35 mouse cellular contexts compared by ENCODE assay signal in genomic region chr13:96945748-96946147, GRCm38 (mm10).
"Had no signal": no experiment of that assay in that cellular context is flagged by ENCODE, and none has a peak within 500 bp of the region (broad histone marks: within the 10 kb centered on the region; RNA-seq: fewer than 3 reads in every experiment).

No protein-coding gene starts in this region.

- ATAC-seq: hindbrain, embryonic 16.5 days; hindbrain, postnatal 0 days; inflammation-experienced regulatory T-cells, adult 6 months; intestine, embryonic 15.5 days; intestine, embryonic 16.5 days; intestine, postnatal 0 days had no signal

- H3K27ac ChIP-seq: heart, adult 2 months; heart, embryonic 10.5 days; heart, embryonic 13.5 days; heart, embryonic 15.5 days; hindbrain, embryonic 10.5 days; hindbrain, embryonic 12.5 days; hindbrain, embryonic 13.5 days; hindbrain, embryonic 14.5 days; hindbrain, embryonic 15.5 days; hindbrain, postnatal 0 days; intestine, embryonic 15.5 days; kidney, embryonic 15.5 days; kidney, postnatal 0 days; layer of hippocampus, adult 2 months had no signal

- H3K27me3 ChIP-seq: heart, embryonic 12.5 days; heart, embryonic 13.5 days; heart, embryonic 15.5 days; hindbrain, embryonic 12.5 days; hindbrain, embryonic 13.5 days; hindbrain, embryonic 15.5 days; intestine, embryonic 15.5 days; kidney, embryonic 15.5 days had no signal

- H3K36me3 ChIP-seq: heart, embryonic 10.5 days; heart, embryonic 12.5 days; heart, embryonic 13.5 days; heart, embryonic 15.5 days; hindbrain, embryonic 10.5 days; hindbrain, embryonic 12.5 days; hindbrain, embryonic 13.5 days; hindbrain, embryonic 15.5 days; intestine, embryonic 15.5 days had no signal

- H3K4me3 ChIP-seq: heart, adult 2 months; heart, embryonic 10.5 days; heart, embryonic 12.5 days; heart, embryonic 13.5 days; heart, embryonic 15.5 days; hindbrain, embryonic 10.5 days; hindbrain, embryonic 12.5 days; hindbrain, embryonic 13.5 days; hindbrain, embryonic 15.5 days; intestine, embryonic 15.5 days; kidney, embryonic 15.5 days; layer of hippocampus, adult 2 months had no signal

- H3K4me2 ChIP-seq: heart, embryonic 11.5 days; heart, embryonic 12.5 days; heart, embryonic 13.5 days; heart, embryonic 15.5 days; hindbrain, embryonic 12.5 days; hindbrain, embryonic 13.5 days; hindbrain, embryonic 14.5 days; hindbrain, embryonic 15.5 days; intestine, embryonic 15.5 days; kidney, embryonic 15.5 days had no signal

- DNase-seq: heart, adult 2 months; heart, postnatal 10 days; heart, postnatal 14 days; heart, postnatal 36 days; heart, postnatal 4 days; kidney, adult 11 months; kidney, adult 18-20 months; kidney, adult 2 months; kidney, adult 8-10 months; kidney, adult 9 months; kidney, postnatal 10 days; kidney, postnatal 14 days; kidney, postnatal 25 days; kidney, postnatal 36 days; kidney, postnatal 4 days; layer of hippocampus, adult 9-11 months had no signal

- H3K9me3 ChIP-seq: heart, embryonic 10.5 days; heart, embryonic 15.5 days; hindbrain, embryonic 12.5 days; hindbrain, embryonic 13.5 days; hindbrain, embryonic 15.5 days; intestine, embryonic 15.5 days; kidney, embryonic 15.5 days had no signal

- H3K4me1 ChIP-seq: heart, embryonic 10.5 days; hindbrain, embryonic 10.5 days had no signal

- H3K9ac ChIP-seq: heart, embryonic 12.5 days; heart, embryonic 13.5 days; heart, embryonic 15.5 days; hindbrain, embryonic 12.5 days; hindbrain, embryonic 13.5 days; hindbrain, embryonic 14.5 days; hindbrain, embryonic 15.5 days; intestine, embryonic 15.5 days; kidney, embryonic 15.5 days had no signal
